Mouse (Mus musculus) CH12.LX (cell line): Measurements from ENCODE around the gene Mns1.

ENCODE experiments used
- CTCF ChIP-seq, 2 experiments: IDR thresholded peaks in 1 of 2; conservative IDR thresholded peaks in 1 of 2; 2 replicates each; pipeline ENCODE4 v1.5.1; 2011 to 2012; ENCODE audit warnings: low read depth in 2 of 2, low read length in 2 of 2, improper control_type of control experiment in 1 of 2, inconsistent platforms in 1 of 2, mild to moderate bottlenecking in 1 of 2, moderate library complexity in 1 of 2
- MAFK ChIP-seq: IDR thresholded peaks from 2 replicates; pipeline ENCODE4 v1.6.1; 2011; ENCODE audit warnings: low read length, improper control_type of control experiment; ENCODE audit not compliant: insufficient replicate concordance
- MAX ChIP-seq: IDR thresholded peaks from 2 replicates; pipeline ENCODE4 v1.6.1; 2011; ENCODE audit warnings: low read length, improper control_type of control experiment
- MXI1 ChIP-seq: IDR thresholded peaks from 2 replicates; pipeline ENCODE4 v1.6.1; 2011; ENCODE audit warnings: mild to moderate bottlenecking, low read depth, low read length, improper control_type of control experiment
- NRF1 ChIP-seq: IDR thresholded peaks from 2 replicates; pipeline ENCODE4 v1.6.1; 2014; ENCODE audit warnings: low read depth, mild to moderate bottlenecking, inconsistent platforms, low read length, improper control_type of control experiment, moderate library complexity
- POLR2A ChIP-seq: IDR thresholded peaks from 2 replicates; pipeline ENCODE4 v1.6.1; 2011; ENCODE audit warnings: low read depth, mild to moderate bottlenecking, improper control_type of control experiment, low read length
- USF2 ChIP-seq: conservative IDR thresholded peaks from 2 replicates; pipeline ENCODE4 v1.6.1; 2011; ENCODE audit warnings: low read depth, low read length, improper control_type of control experiment
- ZKSCAN1 ChIP-seq: IDR thresholded peaks from 2 replicates; pipeline ENCODE4 v1.6.1; 2012; ENCODE audit warnings: low read depth, inconsistent platforms, low read length, improper control_type of control experiment, borderline replicate concordance
- ZNF384 ChIP-seq: IDR thresholded peaks from 2 replicates; pipeline ENCODE4 v1.6.1; 2012; ENCODE audit warnings: low read depth, low read length, improper control_type of control experiment, inconsistent platforms

DNA sequence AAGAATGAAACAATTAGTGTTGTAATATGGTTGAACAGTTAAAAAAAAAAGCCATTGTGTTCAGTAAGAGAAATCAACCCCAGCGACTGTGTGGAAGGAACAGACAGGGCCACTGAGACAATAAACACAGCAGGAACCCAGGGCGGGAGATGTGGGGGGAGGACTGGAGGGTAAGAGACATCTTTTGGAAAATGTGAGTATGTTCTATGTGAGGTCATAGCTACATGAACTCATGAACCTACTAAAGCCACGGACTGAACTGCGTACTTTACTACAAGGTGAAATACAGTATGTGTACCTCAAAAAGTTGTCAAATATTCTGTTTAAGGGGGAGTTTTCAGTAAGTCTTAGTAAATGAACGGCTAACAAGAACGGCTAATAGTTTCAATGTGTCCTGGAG lies 39.5 kb downstream of the Mns1 start:
- TF ChIP-seq ZKSCAN1 (no peak), ZNF384 (no peak), MAX (no peak), MAFK (no peak), POLR2A (no peak), CTCF (conservative IDR thresholded peaks at IDR 0.05 in 1 of 2, IDR thresholded peaks at IDR 0.05 in 1 of 2; ENCODE audit: low read depth in 2 of 2, low read length in 2 of 2) (no peak), MXI1 (no peak), NRF1 (no peak), USF2 (no peak)
